ENCODE assay signal across 8 mouse cellular contexts in the genomic region with DNA sequence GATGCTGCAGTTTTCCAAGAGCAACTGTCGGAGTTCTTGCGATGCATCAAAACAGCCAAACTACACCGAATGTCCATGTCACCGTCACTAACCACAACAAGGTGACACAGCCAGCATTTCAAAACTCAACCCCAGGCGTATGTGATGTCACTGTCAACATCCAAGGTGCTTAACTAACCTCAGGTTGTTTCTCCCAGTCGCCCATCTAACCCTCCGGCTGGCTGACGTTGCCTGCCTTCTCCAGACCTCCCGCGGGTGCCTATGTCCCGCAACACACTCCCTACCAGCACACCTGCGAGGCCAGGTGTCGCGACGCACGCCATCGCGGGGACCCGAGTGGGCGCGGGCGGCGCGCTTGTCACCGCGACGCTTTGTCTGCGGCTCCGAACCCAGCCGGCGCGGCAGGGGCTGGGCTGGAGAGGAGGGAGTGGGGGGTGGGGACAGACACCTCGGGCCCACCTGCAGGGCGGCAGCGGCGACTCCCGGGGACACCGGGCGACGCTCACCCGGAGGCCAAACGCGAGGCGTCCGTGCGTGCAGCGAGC. TPM values are rescaled to one million over a fixed set of nuclear protein-coding genes. Genes with fewer than 3 reads are reported as not detected.
DNase-seq lines count a peak whose midpoint lies in the region; ATAC-seq lines count a peak whose summit lies in the region.

No protein-coding gene starts in this region.

- H3K4me3 ChIP-seq in midbrain, embryonic 13.5 days (replicated peaks) = peak overlapping the region; percentile 76

- intact Hi-C loops in left cerebral cortex, postnatal 10 days (cut with DNase I) = loop anchor here (5.0 kb wide), 1 partner anchor 52 kb away; no protein-coding TSS in a partner anchor

- peak; percentile 67 for ATAC-seq in midbrain, embryonic 13.5 days
- no peak for ATAC-seq in erythroid progenitor cell, adult 5-6 weeks (replicated peaks; ENCODE audit: low FRiP score, poor library complexity, severe bottlenecking)
- no peak for ATAC-seq in monocyte, adult 5-6 weeks (replicated peaks; ENCODE audit: insufficient number of reproducible peaks, low FRiP score, low TSS enrichment, poor library complexity, severe bottlenecking)

- peaks cover 43% of the 10 kb centered on the region for H3K4me1 ChIP-seq in midbrain, embryonic 13.5 days (replicated peaks)

- peak overlapping the region; percentile 68 for H3K4me2 ChIP-seq in midbrain, embryonic 13.5 days (replicated peaks)

- H3K9ac ChIP-seq in midbrain, embryonic 13.5 days (replicated peaks) = peak overlapping the region; percentile 98

- no peaks in the 10 kb centered on the region for H3K27me3 ChIP-seq in midbrain, embryonic 13.5 days

- peak overlapping the region; percentile 100 for H3K27ac ChIP-seq in midbrain, embryonic 13.5 days

- under 1% methylated on average over 46 of the region's 47 CpGs for WGBS in midbrain, embryonic 13.5 days

- peak; percentile 17 for DNase-seq in left cerebral cortex, adult 11 months (ENCODE audit: low spot score)
- no peak for DNase-seq in left cerebral cortex, postnatal 10 days (ENCODE audit: extremely low spot score in 1 of 2, low spot score in 2 of 2)
- DNase-seq in cerebellum, adult 8-10 months = peak; percentile 48
- DNase-seq in frontal cortex, postnatal 10 days (ENCODE audit: low spot score in 2 of 2) = peak; percentile 13 to 34
- DNase-seq in layer of hippocampus, postnatal 36 days = peak; percentile 30 to 50

- 0 out of 2 replicates have a peak, but pooled peaks cover 5% of the 10 kb centered on the region for H3K36me3 ChIP-seq in midbrain, embryonic 13.5 days

- no peaks in the 10 kb centered on the region for H3K9me3 ChIP-seq in midbrain, embryonic 13.5 days

RNA-seq across cellular contexts. Expression of a gene that starts 0.7 kb away (rescaled TPM):
- total RNA-seq in left cerebral cortex, postnatal 10 days (2021) = 10 to 100 TPM; 67.8 to 68.5 TPM
- 100 to 1,000 TPM; 124 to 127 TPM for total RNA-seq in layer of hippocampus, postnatal 36 days (2021)
- polyA plus RNA-seq in midbrain, embryonic 13.5 days (2015; fragmentation: Nextera tagmentation; extraction: Ambion mirVana) = 63.1 and 64.4 TPM in 2 replicates
- total RNA-seq in erythroid progenitor cell, adult 5-6 weeks (2015; ENCODE audit: low replicate concordance) = not detected in 2 replicates
- total RNA-seq in erythroid progenitor cell, adult 5-6 weeks (2017; ENCODE audit: low replicate concordance) = not detected in 2 replicates
- total RNA-seq in monocyte, adult 5-6 weeks (2017) = not detected in 3 replicates

Comparison
In these comparisons a context has a peak if more than half of its experiments do, and no peak if none do; other contexts are left out.
1. DNase-seq: peak in left cerebral cortex, adult 11 months (single experiment), cerebellum, adult 8-10 months (single experiment), frontal cortex, postnatal 10 days (2 of 2) and layer of hippocampus, postnatal 36 days (2 of 2); none in left cerebral cortex, postnatal 10 days (0 of 2).
2. RNA of a gene that starts 0.7 kb away (total RNA-seq): 124 to 127 TPM in layer of hippocampus, postnatal 36 days and 67.8 to 68.5 TPM in left cerebral cortex, postnatal 10 days; not detected in erythroid progenitor cell, adult 5-6 weeks and not detected in monocyte, adult 5-6 weeks; every median in the first group is over 10 times any median in the second.